Comparison of ENCODE assay signal across 24 mouse cellular contexts in the genomic region with DNA sequence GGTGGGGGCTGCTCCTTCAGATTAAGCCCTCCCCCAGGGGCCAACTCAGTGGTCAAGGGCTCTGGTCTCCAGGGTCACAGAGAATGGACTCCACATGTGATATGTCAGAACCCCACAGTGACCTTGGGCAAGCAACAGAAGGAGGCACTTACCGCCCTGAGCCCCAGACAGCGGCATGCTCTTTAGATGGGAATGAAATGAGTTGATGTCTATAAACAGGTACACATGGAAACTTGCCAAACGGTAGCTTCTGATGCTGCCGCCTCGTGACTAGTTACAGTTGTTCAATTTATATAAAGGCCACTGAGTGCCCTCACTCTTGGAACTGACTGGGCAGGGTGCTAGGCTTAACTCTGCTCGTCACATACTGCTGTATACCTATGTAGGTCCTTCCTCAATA.
DNase-seq lines count a peak whose midpoint lies in the region; ATAC-seq and TF ChIP-seq lines count a peak whose summit lies in the region.
"Had no signal": no experiment of that assay in that cellular context is flagged by ENCODE, and none has a peak within 500 bp of the region (broad histone marks: within the 10 kb centered on the region; RNA-seq: fewer than 3 reads in every experiment).

No protein-coding gene starts in this region.

- H3K27ac ChIP-seq in forebrain, embryonic 12.5 days: peak overlapping the region; percentile 25; the same call in 1 of the 2 replicates
- H3K27ac ChIP-seq in forebrain, postnatal 0 days (ENCODE audit: low read depth, low read length): no peak overlapping the region
- peak overlapping the region; percentile 56; the same call in 1 of the 2 replicates for H3K27ac ChIP-seq in hindbrain, embryonic 10.5 days
- H3K27ac ChIP-seq in hindbrain, embryonic 16.5 days (ENCODE audit: low read depth, low read length): no peak overlapping the region
- H3K27ac ChIP-seq: embryonic facial prominence, embryonic 15.5 days; kidney, embryonic 15.5 days; limb, embryonic 12.5 days; liver, embryonic 12.5 days; neural tube, embryonic 15.5 days had no signal

- no peak for TF ChIP-seq CTCF in forebrain, postnatal 0 days (IDR thresholded peaks at IDR 0.05; ENCODE audit: low read depth)

- H3K4me1 ChIP-seq in forebrain, embryonic 12.5 days: peaks cover 59% of the 10 kb centered on the region
- H3K4me1 ChIP-seq in forebrain, postnatal 0 days (ENCODE audit: insufficient read depth): peaks cover 14% of the 10 kb centered on the region; the same call in 1 of the 2 replicates
- H3K4me1 ChIP-seq in hindbrain, embryonic 10.5 days (replicated peaks): peaks cover 62% of the 10 kb centered on the region
- H3K4me1 ChIP-seq in hindbrain, embryonic 16.5 days (ENCODE audit: control insufficient read depth, insufficient read depth, low read depth, low read length): peaks cover 19% of the 10 kb centered on the region

- DNase-seq in forebrain, postnatal 0 days: no peak
- no peak for DNase-seq in hindbrain, embryonic 10.5 days (ENCODE audit: low spot score)
- DNase-seq in ovary, adult 18-20 months (ENCODE audit: low spot score): peak; percentile 25
- no peak for DNase-seq in ovary, postnatal 36 days (ENCODE audit: low spot score)
- DNase-seq in heart, postnatal 4 days: peak; percentile 59
- no peak for DNase-seq in ovary, postnatal 14 days (ENCODE audit: low spot score)
- DNase-seq: adrenal gland, postnatal 14 days; cerebellum, adult 11-12 months; cerebellum, postnatal 14 days; gastrocnemius, postnatal 14 days; kidney, postnatal 4 days; lung, adult 2 months; right cerebral cortex, postnatal 4 days; thymus, postnatal 14 days had no signal

- 77% methylated on average over 6 of the region's 6 CpGs for WGBS in forebrain, embryonic 12.5 days
- WGBS in forebrain, postnatal 0 days: 71% methylated on average over 6 of the region's 6 CpGs
- WGBS in hindbrain, embryonic 10.5 days: 75% methylated on average over 6 of the region's 6 CpGs
- 75% methylated on average over 6 of the region's 6 CpGs for WGBS in hindbrain, embryonic 16.5 days

- H3K27me3 ChIP-seq in forebrain, embryonic 12.5 days: no peaks in the 10 kb centered on the region
- H3K27me3 ChIP-seq in forebrain, postnatal 0 days (ENCODE audit: insufficient read depth, low read length): no peaks in the 10 kb centered on the region
- no peaks in the 10 kb centered on the region for H3K27me3 ChIP-seq in hindbrain, embryonic 10.5 days (ENCODE audit: insufficient read depth, poor library complexity, severe bottlenecking)
- H3K27me3 ChIP-seq in hindbrain, embryonic 16.5 days (replicated peaks; ENCODE audit: control insufficient read depth, insufficient read depth, low read length): no peaks in the 10 kb centered on the region
- H3K27me3 ChIP-seq: embryonic facial prominence, embryonic 15.5 days; kidney, embryonic 15.5 days; limb, embryonic 12.5 days; liver, embryonic 12.5 days; neural tube, embryonic 15.5 days had no signal

- no peak overlapping the region for H3K4me3 ChIP-seq in forebrain, embryonic 12.5 days (replicated peaks)
- H3K4me3 ChIP-seq in forebrain, postnatal 0 days (ENCODE audit: low read depth, low read length): no peak overlapping the region
- H3K4me3 ChIP-seq in hindbrain, embryonic 10.5 days: no peak overlapping the region
- H3K4me3 ChIP-seq in hindbrain, embryonic 16.5 days (ENCODE audit: low read length): no peak overlapping the region
- H3K4me3 ChIP-seq: embryonic facial prominence, embryonic 15.5 days; kidney, embryonic 15.5 days; limb, embryonic 12.5 days; liver, embryonic 12.5 days; neural tube, embryonic 15.5 days had no signal

- no peak for ATAC-seq in forebrain, embryonic 12.5 days (ENCODE audit: low FRiP score)
- no peak for ATAC-seq in forebrain, postnatal 0 days
- no peak for ATAC-seq in hindbrain, embryonic 16.5 days
- ATAC-seq: activated CD4-positive, CD25-positive, alpha-beta regulatory T cell, adult 4 months; intestine, embryonic 16.5 days; liver, embryonic 12.5 days had no signal

- no peaks in the 10 kb centered on the region for H3K36me3 ChIP-seq in forebrain, embryonic 12.5 days (replicated peaks)
- H3K36me3 ChIP-seq in forebrain, postnatal 0 days (ENCODE audit: insufficient read depth): no peaks in the 10 kb centered on the region
- peaks cover 15% of the 10 kb centered on the region; the same call in 1 of the 2 replicates for H3K36me3 ChIP-seq in hindbrain, embryonic 10.5 days
- H3K36me3 ChIP-seq in hindbrain, embryonic 16.5 days (ENCODE audit: control insufficient read depth, insufficient read depth, low read length): no peaks in the 10 kb centered on the region
- H3K36me3 ChIP-seq: embryonic facial prominence, embryonic 15.5 days; liver, embryonic 12.5 days; neural tube, embryonic 15.5 days had no signal

- H3K9me3 ChIP-seq in forebrain, embryonic 12.5 days: no peaks in the 10 kb centered on the region
- H3K9me3 ChIP-seq in forebrain, postnatal 0 days (ENCODE audit: low read length): no peaks in the 10 kb centered on the region
- no peaks in the 10 kb centered on the region for H3K9me3 ChIP-seq in hindbrain, embryonic 10.5 days
- no peaks in the 10 kb centered on the region for H3K9me3 ChIP-seq in hindbrain, embryonic 16.5 days (ENCODE audit: control insufficient read depth, low read length)
- H3K9me3 ChIP-seq: embryonic facial prominence, embryonic 15.5 days; G1E; kidney, embryonic 15.5 days; limb, embryonic 12.5 days; liver, embryonic 12.5 days; neural tube, embryonic 15.5 days had no signal

- H3K9ac ChIP-seq in forebrain, embryonic 12.5 days: no peak overlapping the region
- no peak overlapping the region for H3K9ac ChIP-seq in forebrain, postnatal 0 days
- no peak overlapping the region for H3K9ac ChIP-seq in hindbrain, embryonic 16.5 days (ENCODE audit: low read depth, low read length)
- H3K9ac ChIP-seq: embryonic facial prominence, embryonic 15.5 days; kidney, embryonic 15.5 days; limb, embryonic 12.5 days; liver, embryonic 12.5 days; neural tube, embryonic 15.5 days had no signal

- H3K4me2 ChIP-seq in forebrain, embryonic 12.5 days: no peak overlapping the region
- no peak overlapping the region for H3K4me2 ChIP-seq in forebrain, postnatal 0 days (ENCODE audit: low read depth)
- no peak overlapping the region for H3K4me2 ChIP-seq in hindbrain, embryonic 16.5 days (ENCODE audit: low read length)
- H3K4me2 ChIP-seq: embryonic facial prominence, embryonic 15.5 days; kidney, embryonic 15.5 days; limb, embryonic 12.5 days; liver, embryonic 12.5 days; neural tube, embryonic 15.5 days had no signal

Comparison
In these comparisons a context has a peak if more than half of its experiments do, and no peak if none do; other contexts are left out.
1. H3K27ac ChIP-seq: peak in forebrain, embryonic 12.5 days (single experiment) and hindbrain, embryonic 10.5 days (single experiment); none in forebrain, postnatal 0 days (single experiment) and hindbrain, embryonic 16.5 days (single experiment).
2. DNase-seq: peak in ovary, adult 18-20 months (single experiment) and heart, postnatal 4 days (single experiment); none in forebrain, postnatal 0 days (single experiment), hindbrain, embryonic 10.5 days (single experiment), ovary, postnatal 36 days (single experiment) and ovary, postnatal 14 days (single experiment).